Mouse (Mus musculus) cerebellum, adult 2 months (tissue): ENCODE measurements around the gene S100a2.

Source experiments
- CTCF ChIP-seq: fragments of 200-500 bp; IDR thresholded peaks from 2 replicates; pipeline ENCODE4 v1.5.1; 2011; ENCODE audit warnings: low read depth, mild to moderate bottlenecking, control low read depth, low read length, moderate library complexity, borderline replicate concordance; ENCODE audit not compliant: insufficient read depth
- POLR2A ChIP-seq: fragments of 200-500 bp; IDR thresholded peaks from 2 replicates; pipeline ENCODE4 v1.6.1; 2011; ENCODE audit warnings: low read length, control low read depth, borderline replicate concordance; ENCODE audit not compliant: insufficient read depth

GRCm38 (mm10) chr3:90621552-90621951, 31.5 kb downstream of the S100a2 start:
- TF ChIP-seq POLR2A (no peak), CTCF (no peak)
